Mouse (Mus musculus) gastrocnemius, postnatal 14 days (tissue): Measurements from ENCODE around the gene Rnase2a. TPM values are rescaled to one million over a fixed set of nuclear protein-coding genes. Genes with fewer than 3 reads are reported as not detected.
A peak's percentile ranks its signal among the peaks of the same experiment; 100 is the strongest.
"Not testable (repeated sequence)": the region's sequence is repeated elsewhere in the genome, so short reads cannot be mapped to it uniquely, and the experiment has no call there.

Experiments used
- DNase-seq: peaks from one replicate; pipeline ENCODE4 v3.0.0; 2021; ENCODE audit warnings: mixed read lengths
- intact Hi-C: fragments of 180-260 bp; cut with DNase I; formaldehyde crosslinking; loops from one replicate; pipeline ENCODE4 v1.15.1; 2025; ENCODE audit warnings: low total_unique reads
- long read RNA-seq, 2 experiments: library from polyadenylated mRNA; stranded (forward); transcript quantifications; one replicate each; pipeline ENCODE4 v2.0.0; 2021
- total RNA-seq, 2 experiments: library from RNA; stranded (reverse); gene quantifications; 2 replicates each; pipeline ENCODE4 v1.2.3; 2021

The Rnase2a gene
- total RNA-seq = under 1 TPM in 1 of 2 experiments, not detected in 1; 0.64 TPM
- long read RNA-seq, experiment 1 = 0 reads
- long read RNA-seq, experiment 2 = 0 reads

GRCm38 (mm10) chr14:51256041-51256440 is at the start of gene Rnase2a:
Gene Rnase2a, minus strand, starts transcription at chr14:51256112.
- intact Hi-C loops = no loop called here
- no peak for DNase-seq

GRCm38 (mm10) chr14:51291505-51291904 is 35.6 kb upstream of the Rnase2a start:
- intact Hi-C loops = no loop called here
- no peak for DNase-seq

- DNase-seq, intact Hi-C loops: not testable (repeated sequence)
Observed at GRCm38 (mm10) chr14:51278515-51278914, 22.6 kb upstream of the Rnase2a start.

- DNase-seq = no peak
- intact Hi-C loops = loop anchor here (10.0 kb wide), 1 partner anchor 94 kb away; no protein-coding TSS in a partner anchor
Observed at GRCm38 (mm10) chr14:51268677-51269076, 12.8 kb upstream of the Rnase2a start.

- intact Hi-C loops = loop anchor here (10.0 kb wide), 1 partner anchor 91 kb away; no protein-coding TSS in a partner anchor
- DNase-seq = peak; percentile 75
Observed at GRCm38 (mm10) chr14:51266113-51266512, 10.2 kb upstream of the Rnase2a start.

GRCm38 (mm10) chr14:51265667-51266066 is 9.8 kb upstream of the Rnase2a start:
- no peak for DNase-seq
- intact Hi-C loops = loop anchor here (10.0 kb wide), 1 partner anchor 91 kb away; no protein-coding TSS in a partner anchor

GRCm38 (mm10) chr14:51262397-51262796 is 6.5 kb upstream of the Rnase2a start:
- intact Hi-C loops = loop anchor here (10.0 kb wide), 1 partner anchor 88 kb away; no protein-coding TSS in a partner anchor

GRCm38 (mm10) chr14:51259741-51260140 is 3.8 kb upstream of the Rnase2a start:
- intact Hi-C loops = loop anchor here (10.0 kb wide), 1 partner anchor 85 kb away; no protein-coding TSS in a partner anchor

More at GRCm38 (mm10) chr14:51262397-51262796, 6.5 kb upstream of the Rnase2a start:
- no peak for DNase-seq

GRCm38 (mm10) chr14:51253569-51253968 is 2.3 kb downstream of the Rnase2a start:
- intact Hi-C loops = no loop called here

More at GRCm38 (mm10) chr14:51259741-51260140, 3.8 kb upstream of the Rnase2a start:
- no peak for DNase-seq

GRCm38 (mm10) chr14:51252206-51252605 is 3.7 kb downstream of the Rnase2a start:
- intact Hi-C loops, DNase-seq: not testable (repeated sequence)

More at GRCm38 (mm10) chr14:51253569-51253968, 2.3 kb downstream of the Rnase2a start:
- DNase-seq = no peak

GRCm38 (mm10) chr14:51250348-51250747 is 5.6 kb downstream of the Rnase2a start:
- intact Hi-C loops = no loop called here
- no peak for DNase-seq

GRCm38 (mm10) chr14:51247736-51248135 is 8.2 kb downstream of the Rnase2a start:
- intact Hi-C loops = no loop called here
- DNase-seq = no peak

- DNase-seq = peak; percentile 7
Observed at GRCm38 (mm10) chr14:51240899-51241298, 15.0 kb downstream of the Rnase2a start.

GRCm38 (mm10) chr14:51237488-51237887 is 18.4 kb downstream of the Rnase2a start:
- intact Hi-C loops, DNase-seq: not testable (repeated sequence)

More at GRCm38 (mm10) chr14:51240899-51241298, 15.0 kb downstream of the Rnase2a start:
- intact Hi-C loops = no loop called here

- intact Hi-C loops, DNase-seq: not testable (repeated sequence)
Observed at GRCm38 (mm10) chr14:51229657-51230056, 26.3 kb downstream of the Rnase2a start.

GRCm38 (mm10) chr14:51220075-51220474 is 35.8 kb downstream of the Rnase2a start:
- DNase-seq, intact Hi-C loops: not testable (repeated sequence)

Other genes starting within 250 kb of the Rnase2a start
- not detected for gene Rnase10, start 248.4 kb downstream of the Rnase2a start, total RNA-seq
- gene Rnase9, start 214.2 kb downstream of the Rnase2a start, total RNA-seq = not detected
- not detected for gene Rnase11, start 205.9 kb downstream of the Rnase2a start, total RNA-seq
- not detected for gene Rnase12, start 198.5 kb downstream of the Rnase2a start, total RNA-seq
- not detected for gene Olfr750, start 181.7 kb downstream of the Rnase2a start, total RNA-seq
- gene Rnase4, start 165.0 kb downstream of the Rnase2a start, total RNA-seq = 10 to 100 TPM; 46.5 to 51.1 TPM
- gene Ang, start 165.0 kb downstream of the Rnase2a start, total RNA-seq = 1 to 10 TPM; 3.6 to 3.8 TPM
- not detected for gene Eddm3b, start 141.7 kb downstream of the Rnase2a start, total RNA-seq
- gene Rnase6, start 132.2 kb downstream of the Rnase2a start, total RNA-seq = under 1 TPM; 0.18 to 0.64 TPM
- gene Rnase1, start 109.3 kb downstream of the Rnase2a start, total RNA-seq = not detected
- not detected for gene Rnase2b, start 93.9 kb downstream of the Rnase2a start, total RNA-seq
- not detected for gene Ang2, start 57.0 kb downstream of the Rnase2a start, total RNA-seq
- not detected for gene Ear14, start 52.7 kb downstream of the Rnase2a start, total RNA-seq
- gene Gm7247, start 105.6 kb upstream of the Rnase2a start, total RNA-seq = not detected
- not detected for gene Vmn2r88, start 154.7 kb upstream of the Rnase2a start, total RNA-seq
- not detected for gene Vmn2r89, start 195.7 kb upstream of the Rnase2a start, total RNA-seq